Mouse (Mus musculus) midbrain, embryonic 16.5 days (tissue): Measurements from ENCODE around the gene Psme1. TPM values are rescaled to one million over a fixed set of nuclear protein-coding genes. Genes with fewer than 3 reads are reported as not detected.

Source experiments
- ATAC-seq: fragments of 200-750 bp; cut with Nextera tagmentation; 2 replicates; pipeline ENCODE4 v1.8.0; 2017; ENCODE audit warnings: moderate TSS enrichment
- H3K27ac ChIP-seq: fragments of 300-500 bp; sonication (generic); 2 replicates; pipeline ENCODE4 v1.5.1; 2014; ENCODE audit warnings: mild to moderate bottlenecking, low read length, mixed read lengths
- H3K27me3 ChIP-seq: fragments of 300-500 bp; sonication (generic); 2 replicates; pipeline ENCODE4 v1.6.1; 2014; ENCODE audit warnings: low read depth, low read length, mixed read lengths; ENCODE audit not compliant: control insufficient read depth, insufficient read depth
- H3K36me3 ChIP-seq: fragments of 300-500 bp; sonication (generic); 2 replicates; pipeline ENCODE4 v1.6.1; 2014; ENCODE audit warnings: mild to moderate bottlenecking, low read length, moderate library complexity, mixed read lengths; ENCODE audit not compliant: control insufficient read depth, insufficient read depth
- H3K4me1 ChIP-seq: fragments of 300-500 bp; sonication (generic); 2 replicates; pipeline ENCODE4 v1.6.1; 2014; ENCODE audit warnings: mild to moderate bottlenecking, low read length, mixed read lengths; ENCODE audit not compliant: control insufficient read depth, insufficient read depth
- H3K4me2 ChIP-seq: fragments of 300-500 bp; sonication (generic); 2 replicates; pipeline ENCODE4 v1.6.1; 2014; ENCODE audit warnings: mild to moderate bottlenecking, low read length, mixed read lengths
- H3K4me3 ChIP-seq: fragments of 300-500 bp; sonication (generic); 2 replicates; pipeline ENCODE4 v1.5.1; 2014; ENCODE audit warnings: low read depth, mild to moderate bottlenecking, low read length, moderate library complexity, mixed read lengths
- H3K9ac ChIP-seq: fragments of 300-500 bp; sonication (generic); 2 replicates; pipeline ENCODE4 v1.6.1; 2014; ENCODE audit warnings: low read depth, low read length, mixed read lengths
- H3K9me3 ChIP-seq: fragments of 300-500 bp; sonication (generic); replicated peaks from 2 replicates; pipeline ENCODE4 v1.6.1; 2014; ENCODE audit warnings: mild to moderate bottlenecking, low read length, mixed read lengths; ENCODE audit not compliant: control insufficient read depth, poor library complexity, severe bottlenecking
- WGBS: fragments of 180-500 bp; shearing (Covaris S2); extraction: QIAGEN DNeasy Blood & Tissue Kit; methylation state at CpG from one replicate; pipeline ENCODE4 v1.1.7; 2014; 5-methylcytosine and 5-hydroxymethylcytosine counted together
- polyA plus RNA-seq: library from polyadenylated mRNA; unstranded; fragments of >200 nt; fragmentation: Nextera tagmentation; extraction: Ambion mirVana; gene quantifications from 2 replicates; pipeline ENCODE4 v1.2.1, GENCODE M21; 2015

Psme1 gene
- polyA plus RNA-seq, 1 experiment from 2014 or later = 262 TPM

- Histone ChIP-seq H3K4me2 (no peak overlapping the region), H3K4me1 (peaks cover 15% of the 10 kb centered on the region), H3K27ac (no peak overlapping the region), H3K9me3 (no peaks in the 10 kb centered on the region), H3K36me3 (no peaks in the 10 kb centered on the region), H3K4me3 (no peak overlapping the region), H3K9ac (no peak overlapping the region), H3K27me3 (no peaks in the 10 kb centered on the region)
- no peak for ATAC-seq
- 85% methylated on average over 23 of the region's 23 CpGs for WGBS
Observed at GRCm38 (mm10) chr14:55579511-55580496, 1.9 kb downstream of the Psme1 start.

GRCm38 (mm10) chr14:55580731-55581130 is 2.8 kb downstream of the Psme1 start:
- WGBS = 96% methylated on average over 16 of the region's 16 CpGs
- Histone ChIP-seq H3K27ac (no peak overlapping the region), H3K4me2 (no peak overlapping the region), H3K4me3 (no peak overlapping the region), H3K4me1 (peaks cover 18% of the 10 kb centered on the region), H3K36me3 (no peaks in the 10 kb centered on the region), H3K9ac (no peak overlapping the region), H3K27me3 (no peaks in the 10 kb centered on the region), H3K9me3 (no peaks in the 10 kb centered on the region)
- ATAC-seq = no peak

GRCm38 (mm10) chr14:55581981-55582681 is 4.2 kb downstream of the Psme1 start:
- no peaks in the 10 kb centered on the region for H3K9me3 ChIP-seq
- 79% methylated on average over 9 of the region's 9 CpGs for WGBS
- ATAC-seq = no peak
- peaks cover 2% of the 10 kb centered on the region; the same call in 1 of the 2 replicates for H3K36me3 ChIP-seq
- no peak overlapping the region for H3K4me3 ChIP-seq
- no peak overlapping the region for H3K9ac ChIP-seq
- peaks cover 18% of the 10 kb centered on the region for H3K4me1 ChIP-seq
- H3K27me3 ChIP-seq = no peaks in the 10 kb centered on the region
- no peak overlapping the region for H3K27ac ChIP-seq
- no peak overlapping the region for H3K4me2 ChIP-seq

- Histone ChIP-seq H3K36me3 (peaks cover 4% of the 10 kb centered on the region; the same call in 1 of the 2 replicates), H3K9ac (peak overlapping the region; percentile 84), H3K4me1 (peaks cover 9% of the 10 kb centered on the region), H3K9me3 (no peaks in the 10 kb centered on the region), H3K4me3 (peak overlapping the region; percentile 58), H3K27me3 (no peaks in the 10 kb centered on the region), H3K4me2 (peak overlapping the region; percentile 78), H3K27ac (peak overlapping the region; percentile 71; the same call in 1 of the 2 replicates)
- no peak for ATAC-seq
- WGBS = 38% methylated on average over 5 of the region's 5 CpGs
Observed at GRCm38 (mm10) chr14:55584303-55584701, 6.4 kb downstream of the Psme1 start.

GRCm38 (mm10) chr14:55584702-55585565 is 7.0 kb downstream of the Psme1 start, which contains the start of gene Emc9:
Emc9 (minus strand) TSS chr14:55585302.
- Histone ChIP-seq H3K4me3 (peak within 1 kb of the TSS; percentile 58), H3K27ac (peak within 1 kb of the TSS; percentile 71), H3K36me3 (peaks cover 4% of the 10 kb centered on the region; the same call in 1 of the 2 replicates), H3K27me3 (no peaks in the 10 kb centered on the region), H3K9ac (peak within 1 kb of the TSS; percentile 84), H3K9me3 (no peaks in the 10 kb centered on the region), H3K4me2 (peak within 1 kb of the TSS; percentile 78), H3K4me1 (peaks cover 10% of the 10 kb centered on the region)
- peak; percentile 82 for ATAC-seq
- 3% methylated on average over 43 of the region's 43 CpGs for WGBS

DNA sequence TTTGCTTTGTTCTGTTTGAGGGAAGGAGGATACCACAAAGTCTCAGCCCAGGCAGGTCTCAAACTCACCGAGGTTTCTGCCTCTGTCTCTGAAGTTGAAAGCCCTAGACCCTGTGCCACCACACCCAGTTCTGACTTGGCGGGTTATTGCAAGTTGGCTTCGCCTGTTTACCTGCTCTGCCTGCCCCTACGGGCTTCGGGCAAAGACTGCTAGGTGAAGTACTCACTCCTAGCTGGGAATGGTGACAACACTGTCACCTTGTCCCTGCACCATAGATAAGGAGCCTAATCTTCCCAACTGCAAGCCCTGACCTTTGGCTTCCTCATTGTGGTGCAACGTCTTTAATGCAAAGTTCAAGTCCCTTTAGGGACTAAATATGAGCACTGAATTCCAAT is 7.6 kb downstream of the Psme1 start:
- H3K4me3 ChIP-seq = no peak overlapping the region

GRCm38 (mm10) chr14:55586149-55586548 is 8.2 kb downstream of the Psme1 start:
- H3K9ac ChIP-seq = no peak overlapping the region
- H3K27me3 ChIP-seq = no peaks in the 10 kb centered on the region
- H3K27ac ChIP-seq = no peak overlapping the region
- H3K4me1 ChIP-seq = peaks cover 16% of the 10 kb centered on the region
- no peaks in the 10 kb centered on the region for H3K9me3 ChIP-seq
- ATAC-seq = no peak
- H3K4me3 ChIP-seq = no peak overlapping the region
- 96% methylated on average over 2 of the region's 2 CpGs for WGBS
- H3K36me3 ChIP-seq = peaks cover 4% of the 10 kb centered on the region; the same call in 1 of the 2 replicates
- no peak overlapping the region for H3K4me2 ChIP-seq

More for the DNA sequence above, 7.6 kb downstream of the Psme1 start:
- peaks cover 4% of the 10 kb centered on the region; the same call in 1 of the 2 replicates for H3K36me3 ChIP-seq
- 68% methylated on average over 6 of the region's 6 CpGs for WGBS
- ATAC-seq = 0 out of 2 replicates have a peak, but pooled peaks have one; percentile 12
- H3K4me1 ChIP-seq = peaks cover 16% of the 10 kb centered on the region
- peak overlapping the region; percentile 78 for H3K4me2 ChIP-seq
- H3K27me3 ChIP-seq = no peaks in the 10 kb centered on the region
- H3K9ac ChIP-seq = no peak overlapping the region
- no peaks in the 10 kb centered on the region for H3K9me3 ChIP-seq
- no peak overlapping the region for H3K27ac ChIP-seq

DNA sequence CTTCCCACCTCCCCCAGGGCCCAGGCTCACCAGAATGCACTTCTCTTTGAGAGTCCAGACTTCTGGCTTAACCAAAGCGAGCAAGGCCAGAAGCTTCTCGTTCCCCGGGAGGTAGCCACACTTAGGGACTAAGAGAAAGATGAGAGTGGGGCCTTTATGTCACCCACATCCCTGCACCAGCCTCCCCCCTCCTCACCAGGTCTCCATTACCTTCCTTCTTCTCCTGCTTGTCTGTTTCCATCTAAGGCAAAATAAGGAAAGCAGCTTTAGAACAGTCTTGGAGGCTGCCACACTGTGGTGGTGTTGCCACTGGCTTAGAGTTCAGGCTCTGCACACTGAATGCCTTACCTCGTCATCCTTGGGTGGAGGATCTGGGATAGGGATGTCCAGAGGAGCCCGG is 11.3 kb downstream of the Psme1 start:
- H3K4me1 ChIP-seq = peaks cover 32% of the 10 kb centered on the region
- no peak overlapping the region for H3K4me2 ChIP-seq
- H3K9ac ChIP-seq = no peak overlapping the region
- H3K27me3 ChIP-seq = no peaks in the 10 kb centered on the region
- ATAC-seq = no peak
- H3K9me3 ChIP-seq = no peaks in the 10 kb centered on the region
- H3K36me3 ChIP-seq = peaks cover 6% of the 10 kb centered on the region; the same call in 1 of the 2 replicates
- H3K27ac ChIP-seq = no peak overlapping the region
- 94% methylated on average over 5 of the region's 5 CpGs for WGBS
- H3K4me3 ChIP-seq = no peak overlapping the region
